In genomic region chr1:118953031-118953430, GRCm38 (mm10) we compare ENCODE assay signal across 15 mouse cellular contexts.
"Had no signal": no experiment of that assay in that cellular context is flagged by ENCODE, and none has a peak within 500 bp of the region (broad histone marks: within the 10 kb centered on the region; RNA-seq: fewer than 3 reads in every experiment).

No protein-coding gene starts in this region.

- H3K9me3 ChIP-seq: liver, embryonic 15.5 days; midbrain, embryonic 13.5 days; midbrain, embryonic 15.5 days; neural tube, embryonic 12.5 days; stomach, embryonic 15.5 days had no signal

- ATAC-seq: liver, postnatal 0 days; midbrain, embryonic 13.5 days; midbrain, embryonic 15.5 days had no signal

- H3K9ac ChIP-seq: liver, embryonic 15.5 days; liver, postnatal 0 days; lung, embryonic 14.5 days; midbrain, embryonic 13.5 days; midbrain, embryonic 15.5 days; neural tube, embryonic 12.5 days; stomach, embryonic 15.5 days had no signal

- H3K4me3 ChIP-seq: liver, embryonic 15.5 days; megakaryocyte, embryonic 14.5 days; midbrain, embryonic 13.5 days; midbrain, embryonic 15.5 days; neural tube, embryonic 12.5 days; stomach, embryonic 15.5 days had no signal

- H3K27me3 ChIP-seq: liver, embryonic 15.5 days; megakaryocyte, embryonic 14.5 days; midbrain, embryonic 13.5 days; midbrain, embryonic 15.5 days; neural tube, embryonic 12.5 days; stomach, embryonic 15.5 days had no signal

- H3K4me1 ChIP-seq: liver, embryonic 15.5 days; megakaryocyte, embryonic 14.5 days had no signal

- H3K4me2 ChIP-seq: liver, embryonic 15.5 days; lung, embryonic 14.5 days; midbrain, embryonic 11.5 days; midbrain, embryonic 13.5 days; midbrain, embryonic 15.5 days; neural tube, embryonic 12.5 days; stomach, embryonic 15.5 days had no signal

- H3K27ac ChIP-seq: liver, embryonic 15.5 days; macrophage; midbrain, embryonic 13.5 days; midbrain, embryonic 15.5 days; neural tube, embryonic 12.5 days; stomach, embryonic 15.5 days had no signal

- DNase-seq: liver, postnatal 0 days; lung, embryonic 14.5 days; lung, postnatal 14 days; lung, postnatal 36 days; thymus, adult 2 months; thymus, postnatal 25 days; thymus, postnatal 4 days had no signal

- H3K36me3 ChIP-seq: liver, embryonic 15.5 days; midbrain, embryonic 15.5 days; stomach, embryonic 15.5 days had no signal
